Mouse (Mus musculus) embryo, embryonic 10 days (tissue): ENCODE results near the gene Pheta2.

Experiments used
- DNase-seq: peaks from one replicate; pipeline ENCODE4 v3.0.0-alpha.2; 2015; ENCODE audit warnings: low spot score

The Pheta2 gene

DNA sequence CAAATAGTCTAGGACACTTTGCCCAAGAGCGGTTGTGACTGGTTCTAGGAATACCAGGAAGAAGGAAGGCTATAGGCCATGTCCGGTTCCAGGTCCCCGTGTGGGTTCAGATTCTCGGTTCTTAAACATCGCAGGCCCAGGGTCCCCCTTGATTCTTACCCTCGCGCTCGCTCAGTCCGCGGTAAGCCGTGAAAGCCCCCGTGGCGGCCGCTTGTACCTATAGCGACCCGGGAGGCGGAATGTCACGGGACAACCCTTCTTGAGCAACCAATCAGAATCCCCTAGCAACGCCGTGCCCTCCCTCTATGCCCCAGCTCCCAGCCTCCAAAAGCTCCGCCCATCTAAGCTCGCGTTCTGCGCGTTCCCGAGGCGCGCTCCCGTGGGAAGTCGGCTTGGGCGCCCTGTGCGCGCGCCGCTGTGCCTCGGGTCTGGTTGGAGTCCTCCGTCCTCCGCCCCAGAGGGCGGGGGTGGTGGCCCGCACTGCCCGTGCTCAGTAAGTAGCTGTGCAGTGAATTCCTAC is at the start of gene Pheta2, which contains the start of the genes Naga and Smdt1:
Gene Pheta2 (plus strand): TSS at position 350 of the 520 bp plus-strand sequence.
Gene Naga (minus strand): TSS at position 333 of the 520 bp plus-strand sequence.
Gene Smdt1 (plus strand): TSS at position 367 of the 520 bp plus-strand sequence.
- peak; percentile 99 for DNase-seq

DNA sequence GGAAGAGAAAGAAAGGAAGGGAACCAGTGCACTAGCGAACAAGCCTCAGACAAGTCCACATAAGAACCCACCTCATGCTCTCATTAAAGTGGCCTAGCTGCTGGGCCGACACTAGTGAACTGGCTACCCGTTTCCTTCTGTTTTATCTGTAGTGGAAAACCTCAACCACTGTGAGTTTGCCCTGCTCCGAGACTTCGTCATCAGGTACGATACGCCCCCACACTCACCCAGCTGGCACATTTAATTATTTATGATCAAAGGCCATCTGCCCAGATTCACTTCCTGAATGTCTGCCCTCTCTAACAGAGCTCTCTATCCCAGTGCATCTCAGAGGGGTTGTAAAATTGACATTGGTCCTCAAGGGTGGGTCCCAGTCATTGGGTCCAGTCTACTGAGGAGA is 48.5 kb upstream of the Pheta2 start:
- no peak for DNase-seq

DNA sequence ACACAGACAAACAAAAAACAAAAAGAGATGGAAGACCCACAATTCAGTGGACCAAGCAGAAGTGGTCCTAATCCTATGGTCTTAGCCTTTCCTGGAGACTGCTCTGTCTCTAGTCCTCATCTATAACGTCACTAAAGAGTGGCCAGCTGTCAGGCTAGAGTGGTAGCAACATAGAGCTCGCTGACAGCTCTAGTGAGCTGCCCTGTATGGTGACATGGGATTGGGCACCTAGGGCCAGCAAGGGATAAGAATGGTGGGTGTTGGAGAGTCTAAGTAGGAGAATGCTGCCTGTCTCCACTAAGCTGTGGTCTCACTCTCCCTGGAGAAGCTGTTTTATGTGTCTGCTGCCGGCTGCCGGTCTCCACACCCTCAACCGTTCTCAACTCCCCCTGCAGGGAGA is 45.9 kb upstream of the Pheta2 start:
- no peak for DNase-seq

DNA sequence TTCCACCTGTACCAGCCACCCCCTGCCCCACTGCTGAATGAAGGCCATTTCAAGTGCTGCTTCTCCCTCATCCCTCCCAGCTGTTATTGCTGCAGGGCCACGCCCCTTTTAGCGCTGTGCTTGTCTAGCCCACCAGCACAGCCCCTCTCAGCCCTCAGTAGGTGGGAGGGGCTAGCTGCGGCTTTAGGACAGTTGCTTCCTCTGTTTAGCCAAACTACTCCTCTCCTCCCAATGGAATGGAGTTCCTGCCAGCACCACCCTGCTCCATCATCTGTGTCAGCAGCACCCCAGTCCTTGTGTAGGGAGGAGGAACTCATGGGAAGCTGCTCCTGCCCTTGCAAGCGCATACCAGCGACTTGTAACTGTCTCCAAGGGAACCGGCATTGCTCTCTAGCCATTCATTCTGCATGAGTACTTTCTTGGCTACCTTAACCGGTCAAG is 45.5 kb upstream of the Pheta2 start:
- peak; percentile 85 for DNase-seq

DNA sequence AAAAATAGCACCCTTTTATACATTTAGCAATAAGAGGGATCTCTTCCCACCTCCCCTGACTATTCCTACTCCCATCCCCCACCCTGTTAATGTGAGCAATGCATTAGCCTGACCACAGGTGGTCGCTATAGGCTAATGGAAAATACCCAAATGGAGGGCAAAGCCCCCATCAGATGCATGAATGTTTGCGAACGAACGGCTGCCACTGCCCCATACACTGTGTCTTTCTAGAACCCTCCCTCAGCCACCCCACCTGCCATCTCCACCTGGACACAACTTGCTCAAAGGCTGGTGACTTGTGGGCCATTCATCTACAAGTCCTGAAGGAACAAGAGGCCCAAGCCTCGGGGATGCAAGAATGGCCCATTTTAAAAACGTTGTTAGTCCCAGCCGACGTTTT is 44.7 kb upstream of the Pheta2 start:
- DNase-seq, result peak; percentile 53

DNA sequence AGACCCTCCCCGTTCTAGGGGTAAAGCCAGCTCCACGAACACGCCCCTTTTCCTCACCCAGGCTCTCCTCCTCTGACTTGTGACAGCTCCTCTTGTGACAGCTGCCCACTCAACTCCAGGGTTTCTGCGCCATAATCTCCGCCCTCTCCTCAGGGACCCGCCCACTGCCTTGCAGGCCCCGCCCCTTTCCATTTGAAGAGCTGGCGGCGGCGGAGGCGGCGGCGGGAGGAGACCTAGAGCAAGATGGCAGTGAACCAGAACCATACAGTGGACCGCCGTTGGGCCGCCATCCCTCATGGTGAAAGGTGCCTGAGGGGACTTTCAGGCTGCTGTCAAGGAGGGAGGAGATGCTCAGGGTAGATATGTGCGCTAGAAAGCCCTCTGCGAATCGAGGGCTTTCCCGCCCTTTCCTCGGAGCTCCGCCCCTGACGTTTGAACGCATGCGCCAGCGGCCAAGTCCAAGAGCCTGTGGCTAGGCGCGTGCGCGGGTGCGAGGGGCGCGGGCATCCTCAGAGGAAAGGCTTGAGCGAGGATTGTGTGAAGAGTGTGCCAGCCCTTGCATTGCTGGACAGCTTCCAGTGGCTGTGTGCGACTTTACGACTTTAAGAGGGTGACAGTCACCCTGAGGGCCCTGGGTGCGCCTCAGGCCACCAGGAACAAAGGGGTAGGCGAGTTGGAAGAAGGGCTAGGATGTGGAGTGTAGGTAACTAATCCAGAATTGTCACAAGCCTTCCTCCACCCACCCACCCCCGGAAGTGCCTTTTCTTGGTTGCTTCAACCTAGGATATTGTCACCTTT is 39.8 kb upstream of the Pheta2 start, which contains the start of gene Wbp2nl:
Gene Wbp2nl (plus strand): TSS at position 191 of the 798 bp plus-strand sequence.
- no peak for DNase-seq

DNA sequence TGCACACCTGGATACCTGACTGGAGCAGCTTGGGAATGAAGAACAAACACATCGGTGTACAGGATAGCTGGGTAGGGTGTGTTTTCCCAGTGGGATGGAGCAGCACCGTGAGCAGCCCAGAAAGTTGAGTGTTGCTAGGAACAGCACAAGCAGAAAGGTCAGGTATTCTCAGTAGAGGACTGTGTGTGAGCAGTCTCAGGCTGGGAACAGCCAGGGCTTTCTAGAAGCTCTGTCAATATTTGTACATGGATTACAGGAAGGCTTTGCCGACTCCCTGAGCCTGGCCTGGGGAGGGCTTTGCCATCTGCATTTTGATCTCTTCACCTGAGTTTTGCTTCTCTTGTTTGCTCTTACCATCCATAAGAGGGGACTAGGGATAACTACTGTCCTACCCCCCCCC is 31.6 kb upstream of the Pheta2 start:
- no peak for DNase-seq

DNA sequence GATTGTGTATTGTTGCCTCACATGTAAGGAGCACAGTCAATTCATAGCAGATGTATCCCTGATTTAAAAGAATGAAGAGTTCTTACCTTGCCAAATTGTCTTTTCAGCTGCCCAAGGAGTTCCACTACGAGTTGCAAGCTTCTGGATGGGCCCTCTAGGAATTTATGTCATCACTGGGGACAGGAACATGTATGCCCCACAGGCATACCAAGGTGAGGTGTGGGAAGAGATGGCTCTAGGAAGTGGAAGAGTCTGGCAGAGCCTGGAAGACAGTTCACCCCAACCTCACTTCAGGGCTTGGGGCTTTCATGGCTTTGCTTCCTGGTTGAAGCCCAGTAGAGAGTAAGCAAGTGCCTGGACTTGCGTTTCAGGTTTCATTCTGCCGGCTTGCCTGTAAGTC is 30.3 kb upstream of the Pheta2 start:
- no peak for DNase-seq

DNA sequence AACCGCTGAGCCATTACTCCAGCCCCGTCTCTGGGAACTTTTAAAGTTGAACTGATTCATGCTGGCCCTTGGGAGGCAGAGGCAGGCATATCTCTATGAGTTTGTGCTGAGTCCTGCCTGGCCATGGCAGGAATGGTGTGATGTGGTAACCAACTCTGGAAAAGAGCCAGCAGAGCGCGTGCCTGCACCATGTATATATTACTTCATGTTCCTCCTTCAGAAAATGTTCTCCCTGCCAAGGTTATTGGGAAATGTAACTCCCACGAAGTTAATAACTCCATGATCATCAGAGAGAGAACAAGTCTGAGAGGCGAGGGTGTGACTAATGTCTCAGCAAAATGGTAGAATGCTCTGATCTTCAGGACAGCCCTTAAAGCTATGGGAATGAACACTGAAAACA is 20.9 kb upstream of the Pheta2 start:
- DNase-seq, result no peak

DNA sequence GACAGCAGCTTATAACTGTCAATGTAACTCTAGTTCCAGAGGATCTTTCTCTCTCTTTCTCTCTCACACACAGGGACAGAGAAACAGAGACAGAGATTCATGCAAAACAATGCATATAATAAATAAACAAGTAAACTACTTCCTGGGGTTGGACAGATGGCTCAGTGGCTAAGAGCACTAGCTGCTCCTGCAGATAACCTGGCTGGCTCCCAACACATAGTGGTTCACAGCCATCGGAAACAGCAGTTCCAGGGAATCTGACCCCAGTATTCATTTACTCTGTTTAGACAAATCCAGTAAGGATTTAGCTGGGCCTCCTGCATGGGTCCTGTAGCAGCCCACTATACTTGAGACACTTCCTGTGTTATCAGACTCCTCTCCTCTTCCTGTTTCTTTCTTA is 19.1 kb upstream of the Pheta2 start:
- no peak for DNase-seq

DNA sequence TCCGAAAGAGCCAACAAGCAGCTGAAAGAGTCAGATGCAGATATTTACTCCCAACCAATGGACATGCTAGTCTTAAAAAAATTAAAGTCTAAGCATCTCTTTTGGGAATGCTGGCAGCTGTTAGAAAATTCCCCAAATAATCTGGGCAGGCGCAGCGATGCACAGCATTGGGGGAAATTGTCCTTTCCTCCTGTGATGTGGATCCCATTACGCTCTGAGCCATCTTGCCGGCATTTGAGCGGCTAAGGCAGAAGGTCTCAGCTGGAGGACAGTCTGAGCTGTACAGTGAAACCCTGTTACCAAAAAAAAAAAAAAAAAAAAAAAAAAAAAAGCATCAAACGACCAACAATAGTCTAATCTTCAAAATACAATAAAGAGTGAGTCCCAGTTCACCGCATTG is 16.5 kb upstream of the Pheta2 start:
- DNase-seq, result no peak

DNA sequence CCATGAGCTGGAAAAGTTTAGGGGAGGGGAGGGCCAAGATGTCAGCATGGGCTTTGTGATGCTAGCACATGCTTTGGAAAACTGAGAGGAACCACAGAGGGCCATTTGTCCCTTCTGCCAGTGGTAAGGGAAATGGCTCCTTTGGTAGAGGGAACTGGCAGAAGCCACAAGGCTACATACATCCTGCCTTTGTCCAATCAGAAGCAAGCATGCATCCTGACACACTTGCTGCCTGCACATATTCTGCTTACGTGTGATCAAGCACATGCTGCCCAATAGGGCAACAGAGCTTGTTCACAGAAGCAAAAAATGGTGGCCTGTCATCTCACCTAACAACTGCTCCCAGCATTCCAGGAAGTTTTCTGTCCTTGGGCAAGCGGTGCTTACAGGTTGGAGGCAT is 13.4 kb upstream of the Pheta2 start:
- DNase-seq, result no peak

DNA sequence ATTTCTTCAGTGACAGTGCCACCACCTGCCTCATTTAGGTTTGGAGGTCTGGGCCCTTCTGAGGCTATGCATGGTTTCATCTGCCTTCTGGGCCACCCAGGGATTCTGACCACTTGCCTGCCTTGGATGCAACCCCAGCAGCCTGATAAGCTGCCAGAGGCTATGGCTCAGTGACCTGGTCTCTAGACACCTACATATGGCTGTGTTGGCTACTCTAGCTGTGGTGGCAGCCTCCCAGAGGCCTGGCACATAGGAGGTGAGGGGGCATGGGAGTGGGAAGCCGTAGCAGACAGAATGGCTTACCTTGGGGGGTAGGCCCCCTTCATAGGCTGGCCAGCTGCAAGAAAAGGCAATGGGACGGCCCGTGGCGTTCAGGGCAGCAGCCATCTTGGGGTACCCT is 3.5 kb upstream of the Pheta2 start:
- no peak for DNase-seq

DNA sequence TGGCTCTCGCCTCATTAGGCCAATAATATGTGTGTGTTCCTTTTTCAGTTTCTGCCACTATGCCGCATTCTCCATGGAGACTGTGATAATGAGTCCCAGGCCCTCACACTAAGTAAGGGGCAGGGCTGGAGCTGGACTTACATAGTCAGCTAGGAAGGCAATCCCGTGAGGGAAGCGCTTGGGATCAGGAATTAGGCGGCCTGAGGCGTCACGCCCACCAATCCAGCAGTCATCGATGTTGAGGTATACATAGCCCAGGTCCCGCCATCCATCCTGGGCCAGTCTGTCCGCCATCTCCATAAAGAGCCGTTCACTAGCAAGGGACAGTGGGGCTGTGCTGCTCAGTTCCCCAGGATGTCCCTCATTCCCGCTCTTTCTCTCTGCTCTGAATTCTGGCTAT is 2.1 kb upstream of the Pheta2 start:
- peak; percentile 16 for DNase-seq

DNA sequence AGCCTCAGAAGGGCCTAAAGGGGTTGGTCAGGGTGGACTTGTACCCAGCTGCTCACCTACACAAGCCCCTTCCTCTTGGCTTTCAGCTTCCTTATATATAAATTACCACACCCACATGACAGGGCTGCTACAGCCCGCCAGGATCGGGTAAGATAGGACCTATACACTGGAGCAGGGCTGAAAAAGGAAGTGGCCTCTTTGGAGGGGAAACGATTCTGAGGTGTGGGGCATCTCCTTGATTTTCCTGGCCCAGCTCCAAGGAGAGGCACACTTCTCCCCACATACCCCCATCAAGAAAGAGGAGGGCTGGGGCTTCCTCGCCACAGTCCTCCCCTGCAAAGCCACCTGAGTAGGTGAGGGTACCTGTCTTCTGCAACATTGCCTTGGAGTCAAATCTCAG is 867 bp upstream of the Pheta2 start:
- no peak for DNase-seq

DNA sequence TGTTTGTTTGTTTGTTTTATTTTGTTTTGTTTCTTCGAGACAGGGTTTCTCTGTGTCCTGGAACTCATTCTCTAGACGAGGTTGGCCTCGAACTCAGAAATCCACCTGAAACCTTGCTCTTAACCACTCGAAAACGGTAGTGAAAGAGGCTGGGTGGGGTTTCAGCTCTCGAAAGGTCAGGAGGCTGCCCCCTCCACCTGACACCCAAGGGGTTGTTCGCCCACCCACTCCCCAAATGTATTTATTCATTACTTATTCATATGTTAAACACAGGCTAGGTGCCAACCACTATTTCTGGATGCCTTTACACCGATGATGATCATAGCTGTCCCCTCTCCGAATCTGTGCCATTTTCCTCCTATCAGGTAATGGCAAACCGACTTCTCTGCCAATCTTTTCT is 408 bp downstream of the Pheta2 start:
- DNase-seq, result no peak

DNA sequence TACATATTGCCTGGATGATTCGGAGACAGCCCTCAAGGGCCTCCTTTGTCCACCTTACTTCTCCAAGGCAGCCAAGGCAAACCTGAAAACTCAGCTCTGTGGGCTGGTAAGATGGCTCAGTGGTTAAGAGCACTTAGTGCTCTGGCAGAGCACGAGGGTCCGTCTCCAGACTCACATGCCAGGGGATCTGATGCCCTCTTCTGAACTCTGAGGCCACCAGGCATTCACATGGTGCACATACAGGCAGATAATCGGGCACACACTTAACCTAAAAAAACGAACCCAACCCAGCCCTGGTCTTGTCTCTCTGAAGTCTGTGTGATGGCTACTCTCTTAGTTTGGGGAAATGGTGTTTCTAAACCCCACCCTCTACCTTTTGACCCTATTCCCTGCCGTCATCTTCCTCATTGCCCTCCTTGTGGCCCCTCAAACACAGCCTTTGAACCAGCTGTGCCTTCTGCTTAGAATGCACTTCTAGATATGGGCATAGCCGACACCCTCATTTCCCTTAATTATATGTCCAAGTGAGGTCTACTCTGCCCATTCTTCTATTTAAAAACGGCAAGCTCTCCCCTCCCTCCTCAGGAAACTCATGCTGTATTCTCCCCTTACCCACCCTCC is 1.0 kb downstream of the Pheta2 start:
- DNase-seq, result no peak

DNA sequence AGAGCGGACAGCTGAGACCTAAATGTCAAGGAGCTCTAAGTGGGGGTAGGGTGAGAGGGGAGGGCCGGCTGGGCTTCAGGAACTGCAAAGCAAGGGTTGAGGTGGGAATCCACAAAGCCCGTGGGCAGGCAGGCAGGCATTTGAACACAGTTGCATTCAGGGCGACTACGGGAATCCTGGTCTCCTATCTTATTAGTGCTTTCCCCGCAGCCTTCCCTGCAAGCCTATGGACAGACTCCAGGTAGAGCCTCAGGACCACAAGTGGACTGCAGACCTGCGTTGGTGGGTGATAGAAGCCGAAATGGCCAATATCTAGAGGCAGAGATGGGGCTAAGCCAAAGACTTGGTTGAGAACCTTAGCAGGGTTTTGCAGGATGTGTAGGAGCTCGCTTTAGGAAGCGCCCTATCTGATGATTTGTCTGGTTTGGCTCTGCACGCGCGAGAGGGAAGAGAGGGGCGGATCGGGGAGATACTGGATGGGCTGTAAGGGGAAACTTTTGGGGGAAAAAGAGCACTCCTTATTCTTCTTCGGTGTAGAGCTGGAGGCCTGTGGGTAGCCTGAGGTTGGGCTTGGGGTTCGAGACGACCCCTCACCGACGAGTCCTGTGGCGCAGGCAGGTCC is 1.8 kb downstream of the Pheta2 start:
- no peak for DNase-seq

DNA sequence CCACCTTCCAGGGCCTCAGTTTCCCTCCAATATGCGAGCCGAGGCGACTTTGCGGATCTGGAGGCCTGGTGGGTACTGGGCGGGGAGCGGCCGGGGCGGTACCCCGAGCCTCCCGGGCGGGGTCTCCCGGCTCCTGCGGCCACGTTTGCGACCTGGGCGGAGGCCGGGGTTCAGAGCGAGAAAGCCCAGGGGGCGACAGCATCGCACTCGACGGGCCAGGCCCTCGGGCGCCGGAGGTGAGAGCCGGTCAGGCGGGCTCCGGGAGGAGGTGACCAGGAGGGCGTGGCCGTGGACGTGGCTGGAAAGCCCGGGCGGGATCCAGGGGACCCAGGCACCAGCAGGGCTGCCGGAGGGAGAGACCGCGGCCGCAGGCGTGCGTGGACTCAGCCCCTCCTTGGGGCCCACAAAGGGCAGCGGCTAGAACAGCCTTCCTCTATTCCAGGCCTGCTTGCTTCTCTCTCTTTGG is 2.3 kb downstream of the Pheta2 start:
- DNase-seq, result peak; percentile 35

DNA sequence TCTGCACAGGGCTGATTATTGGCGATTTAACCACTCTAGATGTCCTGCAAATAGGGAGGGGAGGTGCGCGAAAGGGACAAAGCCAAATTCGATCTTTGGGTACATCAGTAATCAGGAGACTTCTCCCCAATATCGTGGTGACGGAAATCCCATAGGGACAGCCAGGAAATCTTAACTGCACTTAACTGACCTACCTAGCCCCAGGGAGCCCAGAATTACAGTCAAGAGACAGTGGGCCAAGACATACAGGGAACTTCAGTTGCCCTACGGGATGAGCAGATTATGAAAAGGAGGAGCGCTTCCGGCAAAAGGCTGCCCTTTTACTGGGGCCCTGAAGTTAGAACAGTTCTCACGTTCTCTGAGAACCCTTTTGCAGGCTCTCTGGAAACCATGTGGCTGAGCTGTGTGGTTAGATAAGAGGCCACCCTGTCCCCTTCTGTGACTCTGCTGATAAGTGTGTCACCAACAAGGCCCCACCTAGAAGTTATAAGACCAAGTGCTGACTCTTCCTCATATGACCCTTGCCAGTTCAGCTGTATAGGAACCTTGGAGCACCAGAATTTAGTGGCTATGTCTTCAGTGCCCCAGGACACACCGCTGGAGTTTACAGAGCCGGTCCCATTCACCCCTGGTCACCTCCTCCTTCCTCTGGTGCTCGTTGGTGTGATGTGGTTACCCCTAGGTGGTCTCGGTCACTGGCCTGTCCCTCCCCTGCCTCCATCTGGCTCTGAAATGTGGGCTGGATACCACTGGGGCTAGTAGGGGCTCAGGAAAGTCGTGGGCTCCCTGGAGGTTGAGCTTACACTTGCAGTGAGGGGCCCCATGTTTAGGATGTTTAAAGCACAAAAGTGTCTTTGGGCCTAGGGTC is 3.2 kb downstream of the Pheta2 start:
- no peak for DNase-seq

DNA sequence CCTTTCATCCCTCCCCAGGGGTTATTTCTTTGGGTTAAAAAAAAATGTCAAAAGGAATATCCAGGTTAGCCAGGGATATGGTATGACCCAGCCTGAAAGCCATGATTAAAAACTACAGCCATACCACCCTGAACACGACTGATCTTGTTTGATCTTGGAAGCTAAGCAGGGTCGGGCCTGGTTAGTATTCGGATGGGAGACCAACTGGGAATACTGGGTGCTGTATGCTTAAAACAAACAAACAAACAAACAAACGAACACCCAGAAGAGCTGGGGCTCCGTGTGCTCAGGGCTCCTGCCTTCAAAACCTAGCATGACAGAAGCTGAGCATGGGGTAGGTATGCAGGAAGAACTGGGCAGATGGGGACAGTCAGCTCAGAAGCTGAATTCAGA is 3.8 kb downstream of the Pheta2 start:
- no peak for DNase-seq
